Mouse (Mus musculus) fibroblast of lung, adult 2 months (primary cell): ENCODE data around the gene Zfp658.

Experiments used
- DNase-seq: peaks from one replicate; pipeline ENCODE4 v3.0.0-alpha.2; 2011; ENCODE audit warnings: low read depth

Zfp658 gene

GRCm38 (mm10) chr7:43580526-43580925, 18.5 kb downstream of the Zfp658 start:
- no peak for DNase-seq

GRCm38 (mm10) chr7:43584790-43585189, 22.7 kb downstream of the Zfp658 start:
- no peak for DNase-seq

DNA sequence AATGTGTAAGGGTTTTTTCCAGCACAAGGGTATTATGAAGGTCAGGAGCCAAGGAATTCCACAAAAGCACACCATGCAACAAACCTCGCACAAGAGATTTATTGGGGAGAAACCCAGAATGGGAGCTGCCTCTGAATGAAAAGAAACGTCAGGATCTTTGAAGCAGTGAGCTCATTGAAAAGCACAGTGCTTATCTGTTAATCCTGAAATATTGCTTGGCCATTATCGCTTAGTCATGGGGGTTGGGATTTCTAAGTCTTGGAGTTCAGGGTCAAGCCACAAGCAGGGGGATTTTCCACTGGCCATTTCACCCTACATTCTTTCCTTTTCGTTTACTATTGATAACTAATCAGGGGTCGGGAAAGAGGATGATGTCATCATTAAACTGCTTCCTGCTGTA, 39.8 kb downstream of the Zfp658 start:
- DNase-seq: no peak

DNA sequence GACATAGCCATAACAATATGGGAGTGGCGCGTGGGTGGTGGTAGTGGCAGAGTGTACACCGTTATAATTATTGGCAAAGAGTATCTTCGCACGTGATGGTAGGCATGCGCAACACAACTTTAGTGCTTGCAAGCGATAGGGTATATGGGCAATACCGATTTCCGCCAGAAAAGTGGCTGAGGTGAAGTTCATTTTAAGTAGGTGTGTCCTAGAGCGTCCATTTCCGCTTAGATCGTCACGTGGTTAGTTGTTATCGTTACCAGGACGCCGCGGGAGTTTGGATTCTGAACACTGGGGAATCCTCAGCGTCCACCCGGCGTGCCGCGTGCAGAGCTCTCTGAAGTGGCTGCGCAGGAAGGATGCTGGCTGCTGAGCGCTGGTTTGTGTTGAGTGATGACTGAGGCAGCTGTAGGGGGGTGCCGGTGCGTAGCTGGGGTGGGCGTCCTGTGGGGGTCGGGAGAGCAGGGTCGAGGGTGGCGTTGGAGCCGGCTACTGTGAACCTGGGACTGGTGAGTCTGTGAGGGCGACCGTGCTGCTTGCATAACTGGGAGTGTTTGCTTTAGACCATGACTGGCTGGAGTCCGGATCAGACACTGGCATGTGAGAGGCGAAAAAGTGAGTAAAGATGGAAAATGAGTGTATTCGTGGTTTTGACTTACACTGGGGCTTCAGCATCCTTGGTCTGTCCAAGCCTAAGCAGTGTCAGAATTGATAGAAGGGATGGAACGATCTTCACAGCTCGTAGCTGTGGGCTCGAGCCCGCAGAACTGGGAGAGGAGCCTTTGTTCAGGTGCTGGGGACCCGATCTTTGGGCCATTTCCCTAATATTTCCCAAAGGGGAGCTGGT, 45.1 kb downstream of the Zfp658 start, which contains the start of gene Zfp819:
TSS of gene Zfp819 (plus strand) at position 274 of the 847 bp plus-strand sequence.
- DNase-seq: peak; percentile 13

- DNase-seq: no peak
These were observed 45.8 kb downstream of the Zfp658 start for GRCm38 (mm10) chr7:43607743-43608287.

DNA sequence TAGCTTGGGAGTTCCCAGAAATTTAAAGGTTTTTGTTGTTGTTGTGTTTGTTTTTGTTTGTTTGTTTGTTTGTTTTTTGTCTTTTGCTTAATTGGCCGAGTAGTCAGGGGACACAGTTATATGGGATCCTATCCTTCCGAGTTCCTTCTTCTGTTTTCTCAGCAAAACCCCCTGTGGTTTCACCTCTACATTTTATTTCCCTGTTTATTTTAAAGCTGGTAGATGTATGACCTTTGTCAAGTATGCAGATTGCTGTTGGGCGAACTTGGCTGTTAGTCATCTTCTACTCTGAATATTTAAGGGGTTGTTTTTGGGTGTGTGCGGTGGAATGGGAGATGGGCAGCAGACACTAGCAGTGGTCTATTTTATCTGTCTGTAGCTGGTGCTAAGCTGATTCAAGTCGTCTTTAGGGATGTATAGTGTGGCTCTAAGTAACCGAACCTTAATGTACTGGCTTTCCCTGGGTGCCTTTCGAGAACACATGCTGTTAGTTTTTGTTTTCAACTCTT, 46.3 kb downstream of the Zfp658 start:
- DNase-seq: no peak

- DNase-seq: no peak
These were observed 51.9 kb downstream of the Zfp658 start for GRCm38 (mm10) chr7:43613816-43614551.

GRCm38 (mm10) chr7:43622927-43623326, 60.9 kb downstream of the Zfp658 start:
- DNase-seq: no peak

- no peak for DNase-seq
These were observed 61.8 kb downstream of the Zfp658 start for GRCm38 (mm10) chr7:43623819-43624218.
